Mouse (Mus musculus) inflammation-experienced regulatory T-cells, adult 6 months (primary cell): ENCODE measurements around the gene Kdm2a. TPM values are rescaled to one million over a fixed set of nuclear protein-coding genes. Genes with fewer than 3 reads are reported as not detected.
"Not testable (repeated sequence)": the region's sequence is repeated elsewhere in the genome, so short reads cannot be mapped to it uniquely, and the experiment has no call there.

ENCODE experiments used
- ATAC-seq: one replicate; pipeline ENCODE4 v1.8.0; 2017
- polyA plus RNA-seq, 3 experiments: library from polyadenylated mRNA; unstranded; fragments of 100-300 nt; shearing (Covaris generic); gene quantifications; one replicate each; pipeline ENCODE4 v1.2.1; 2017

The Kdm2a gene
- polyA plus RNA-seq, 3 experiments from 2014 or later, result 67.5 to 97.8 (median 86.3) TPM

DNA sequence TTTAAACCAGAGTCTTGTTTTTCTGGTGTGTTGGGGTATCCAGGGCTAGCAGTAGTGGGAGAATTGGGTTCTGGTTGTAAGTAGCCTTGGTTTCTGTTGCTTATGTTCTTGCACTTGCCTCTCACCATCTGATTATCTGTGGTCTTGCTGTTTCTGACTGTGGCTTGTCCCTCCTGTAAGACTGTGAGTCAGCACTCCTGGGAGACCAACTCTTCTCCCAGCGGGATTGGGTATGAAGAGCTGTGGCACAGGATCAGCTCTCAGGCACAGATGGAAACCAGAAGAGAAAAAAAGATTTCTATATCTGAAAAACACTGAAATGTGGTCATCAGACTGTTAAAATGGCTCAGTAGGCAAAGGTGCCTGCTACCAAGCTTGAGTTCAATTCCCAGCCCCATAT lies 16.5 kb upstream of the Kdm2a start:
- no peak for ATAC-seq

- no peak for ATAC-seq
These were observed 11.0 kb upstream of the Kdm2a start for GRCm38 (mm10) chr19:4409062-4409461.

GRCm38 (mm10) chr19:4404840-4405239 lies 6.8 kb upstream of the Kdm2a start:
- ATAC-seq, result no peak

GRCm38 (mm10) chr19:4398959-4399358 lies 874 bp upstream of the Kdm2a start:
- ATAC-seq, result no peak

DNA sequence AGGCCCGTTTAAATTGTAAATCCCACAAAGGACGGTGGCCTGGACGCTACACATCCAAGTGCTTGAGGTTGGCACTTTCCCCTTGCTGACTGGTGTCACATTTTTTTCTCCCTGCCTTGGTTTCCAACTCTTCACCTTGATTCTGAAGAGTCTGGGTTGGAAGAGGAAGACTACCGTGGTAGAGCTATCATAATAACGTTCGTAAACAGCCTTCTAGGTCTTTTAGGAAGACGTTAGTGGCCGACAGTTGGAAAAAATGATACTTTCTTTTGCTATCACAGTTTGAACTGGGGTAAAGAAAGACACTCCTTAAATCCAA lies 504 bp upstream of the Kdm2a start:
- no peak for ATAC-seq

DNA sequence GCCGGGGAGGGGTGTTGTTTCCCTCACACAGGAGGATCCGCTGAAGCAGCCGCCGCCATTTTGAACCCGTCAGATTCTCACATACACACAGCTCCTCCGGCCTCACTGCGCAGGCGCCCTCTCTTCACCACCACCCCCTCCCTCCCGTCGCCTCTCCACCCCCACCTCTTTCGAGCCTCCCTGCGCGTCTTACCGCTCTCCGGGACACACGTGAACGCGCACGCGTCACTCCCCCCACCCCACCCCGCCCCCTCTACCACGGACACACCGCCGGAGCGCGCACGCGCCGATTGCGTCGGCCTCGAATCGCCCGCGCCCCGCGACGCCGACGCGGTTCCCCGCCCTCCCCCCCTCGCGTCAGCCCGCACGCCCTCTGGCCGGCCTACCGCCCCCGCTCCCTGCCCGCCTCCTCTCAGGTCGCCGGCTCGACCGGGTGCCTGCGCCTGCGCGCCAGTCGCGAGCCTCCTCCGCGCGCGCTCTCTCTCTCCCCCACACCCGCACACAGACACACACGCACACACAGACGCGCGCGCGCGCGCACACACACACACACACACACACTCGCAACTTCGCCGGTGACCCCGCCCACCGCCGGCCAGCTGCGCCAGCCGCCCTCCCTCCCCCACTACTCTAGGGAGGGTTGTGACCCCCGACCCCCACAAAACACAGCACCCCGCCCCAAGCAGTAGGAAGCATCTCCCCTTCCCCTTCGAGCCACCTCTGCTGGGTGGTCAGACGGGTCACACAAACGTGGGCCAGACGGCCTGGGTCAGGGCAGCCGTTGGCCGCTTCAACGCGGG lies 887 bp downstream of the Kdm2a start:
- peak; percentile 80 for ATAC-seq

- ATAC-seq, result no peak
These were observed 1.7 kb downstream of the Kdm2a start for GRCm38 (mm10) chr19:4396081-4396997.

DNA sequence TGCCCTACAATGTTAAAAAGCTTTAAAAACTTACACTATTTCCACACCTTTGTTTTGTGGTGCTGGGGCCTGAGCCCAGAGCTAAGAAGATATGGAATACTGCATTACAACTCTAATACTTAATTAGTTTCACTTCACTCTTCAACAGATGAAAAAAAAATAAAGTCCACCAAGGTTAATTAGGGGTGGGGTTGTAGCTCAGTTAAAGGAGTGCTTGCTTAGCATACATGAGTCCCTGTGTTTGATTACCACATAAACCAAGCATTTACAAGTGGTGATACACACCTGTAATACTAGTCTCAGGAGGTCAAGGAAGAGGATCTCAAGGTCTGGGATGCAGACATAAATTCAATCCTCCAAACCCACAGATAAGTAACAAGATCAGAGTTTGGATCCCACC lies 10.8 kb downstream of the Kdm2a start:
- no peak for ATAC-seq

DNA sequence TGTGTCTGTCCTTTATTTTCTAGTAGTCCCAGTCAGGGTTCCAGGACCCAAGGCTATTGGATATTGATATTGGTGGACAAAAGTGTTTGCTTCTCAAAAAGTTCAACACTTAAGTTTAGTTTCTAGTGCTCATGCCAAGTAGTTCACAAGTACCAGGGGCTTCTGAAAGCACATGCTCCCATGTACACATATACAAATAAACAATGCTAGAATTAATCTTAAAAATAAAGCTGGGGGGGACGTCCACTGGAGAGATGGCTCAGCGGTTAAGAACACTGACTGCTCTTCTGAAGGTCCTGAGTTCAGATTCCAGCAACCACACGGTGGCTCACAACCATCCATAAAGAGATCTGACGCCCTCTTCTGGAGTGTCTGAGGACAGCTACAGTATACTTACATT lies 13.1 kb downstream of the Kdm2a start:
- ATAC-seq, result no peak

GRCm38 (mm10) chr19:4384322-4384721 lies 13.8 kb downstream of the Kdm2a start:
- ATAC-seq, result no peak

DNA sequence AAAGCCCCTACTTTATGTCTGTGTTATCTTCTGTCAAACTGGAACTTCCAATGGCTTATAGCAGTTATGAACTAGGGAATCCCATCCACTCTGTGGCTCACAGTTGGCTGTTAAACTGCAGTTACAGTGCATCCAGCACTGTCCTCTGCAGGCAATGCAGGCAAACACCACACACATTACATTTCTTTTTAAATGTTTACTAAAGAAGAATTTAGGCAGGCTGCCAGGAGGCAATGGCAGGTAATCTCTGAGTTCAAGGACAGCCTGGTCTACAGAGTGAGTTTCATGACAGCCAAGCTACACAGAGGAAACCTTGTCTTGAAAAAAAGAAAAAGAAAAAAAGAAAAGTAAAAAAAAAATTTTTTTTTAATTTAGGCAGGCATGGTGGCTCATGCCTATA lies 14.8 kb downstream of the Kdm2a start:
- ATAC-seq, result no peak

DNA sequence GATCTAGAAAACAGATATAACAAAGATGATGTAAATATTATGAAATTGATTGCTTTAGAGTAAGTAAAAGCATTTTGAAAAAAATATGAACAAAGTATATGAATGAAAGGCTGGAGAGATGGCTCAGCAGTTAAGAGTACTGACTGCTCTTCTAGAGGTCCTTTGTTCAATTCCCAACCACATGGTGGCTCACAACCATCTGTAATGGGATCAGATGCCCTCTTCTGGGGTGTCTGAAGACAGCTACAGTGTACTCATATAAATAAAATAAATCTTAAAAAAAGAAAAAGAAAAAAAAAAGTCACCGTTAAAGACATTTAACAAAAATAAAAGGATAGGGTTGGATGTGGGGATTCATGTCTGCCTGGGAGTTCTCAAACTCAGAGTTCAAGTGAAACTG lies 15.8 kb downstream of the Kdm2a start:
- ATAC-seq, result not testable (repeated sequence)

GRCm38 (mm10) chr19:4370656-4371055 lies 27.4 kb downstream of the Kdm2a start:
- no peak for ATAC-seq

DNA sequence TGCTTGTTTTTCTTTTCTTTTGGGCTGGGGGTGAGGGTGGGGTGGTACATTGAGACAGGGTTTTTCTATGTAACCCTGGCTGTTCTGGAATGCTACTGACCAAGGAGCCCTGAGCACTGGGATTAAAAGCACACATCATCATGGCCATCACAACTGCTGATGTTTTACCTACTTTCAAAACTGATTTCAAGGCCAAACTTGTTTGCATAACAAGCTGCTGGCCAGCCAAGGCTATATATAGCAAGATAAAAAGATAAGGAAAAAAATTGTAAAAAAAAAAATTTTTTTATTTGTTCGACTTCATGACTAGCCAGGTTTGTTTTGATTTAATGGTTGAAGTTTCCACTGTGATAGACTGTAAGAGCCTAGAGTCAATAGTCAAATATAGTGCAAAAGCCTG lies 27.8 kb downstream of the Kdm2a start:
- no peak for ATAC-seq

DNA sequence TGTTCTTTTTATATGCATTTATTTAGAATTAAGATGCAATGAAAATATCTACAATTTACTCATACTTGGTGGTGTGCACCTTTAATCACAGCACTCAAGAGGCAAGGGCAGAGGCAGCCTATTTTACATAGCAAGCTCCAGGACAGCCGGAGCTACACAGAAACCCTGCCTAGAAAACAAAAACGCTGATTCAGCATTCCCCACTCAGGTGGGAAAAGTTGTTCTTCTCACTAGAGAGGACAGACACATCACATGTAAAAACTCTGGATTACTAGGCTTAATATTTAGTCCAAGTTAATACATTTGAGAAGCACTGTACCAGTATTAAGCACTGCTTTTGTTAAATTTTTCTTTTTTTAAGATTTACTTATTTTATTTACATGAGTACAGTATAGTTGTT lies 48.6 kb downstream of the Kdm2a start:
- no peak for ATAC-seq

GRCm38 (mm10) chr19:4346479-4346878 lies 51.6 kb downstream of the Kdm2a start:
- ATAC-seq, result no peak

DNA sequence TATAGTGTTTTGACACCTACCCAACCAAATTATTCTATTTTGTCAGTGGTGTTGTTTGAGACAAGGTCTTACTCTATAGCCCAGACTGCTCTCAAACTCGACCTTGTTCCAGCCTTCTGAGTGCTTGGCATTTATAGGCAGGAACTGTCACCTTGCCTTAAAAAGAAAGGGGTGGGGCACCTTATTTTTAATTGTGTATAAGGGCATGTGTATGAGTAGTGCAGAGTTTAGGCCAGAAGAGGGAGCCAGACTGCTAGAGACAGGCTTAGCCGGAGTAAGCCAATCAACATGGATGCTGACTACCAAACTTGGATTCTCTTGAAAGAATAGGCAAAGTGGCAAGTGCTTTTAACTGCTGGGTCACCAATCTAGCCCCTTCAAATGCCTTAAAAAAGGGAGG lies 59.9 kb downstream of the Kdm2a start:
- peak; percentile 41 for ATAC-seq

- ATAC-seq, result peak; percentile 93
These were observed 64.3 kb downstream of the Kdm2a start for GRCm38 (mm10) chr19:4333791-4334190.

- ATAC-seq, result peak; percentile 2
These were observed 64.8 kb downstream of the Kdm2a start for GRCm38 (mm10) chr19:4333100-4333775.

DNA sequence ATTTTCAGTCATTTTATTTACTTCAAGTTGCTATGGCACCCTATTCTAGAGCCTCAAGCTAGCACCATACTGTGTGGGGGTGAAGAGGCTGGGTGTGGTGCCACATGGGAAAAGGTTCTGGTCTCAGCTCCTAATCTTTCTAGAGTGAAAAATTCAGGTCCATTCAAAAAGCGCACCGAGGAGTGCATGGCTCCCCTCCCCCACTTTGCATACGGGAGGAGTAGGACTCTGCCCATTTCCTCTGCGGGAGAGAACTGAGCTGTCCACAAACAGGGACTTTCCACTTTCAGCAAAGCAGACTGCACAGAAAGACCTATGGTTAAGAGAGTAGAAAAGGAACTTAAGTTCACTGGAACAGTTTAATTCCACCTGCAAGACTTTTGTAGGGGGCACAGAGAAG lies 65.4 kb downstream of the Kdm2a start:
- ATAC-seq, result peak; percentile 62

DNA sequence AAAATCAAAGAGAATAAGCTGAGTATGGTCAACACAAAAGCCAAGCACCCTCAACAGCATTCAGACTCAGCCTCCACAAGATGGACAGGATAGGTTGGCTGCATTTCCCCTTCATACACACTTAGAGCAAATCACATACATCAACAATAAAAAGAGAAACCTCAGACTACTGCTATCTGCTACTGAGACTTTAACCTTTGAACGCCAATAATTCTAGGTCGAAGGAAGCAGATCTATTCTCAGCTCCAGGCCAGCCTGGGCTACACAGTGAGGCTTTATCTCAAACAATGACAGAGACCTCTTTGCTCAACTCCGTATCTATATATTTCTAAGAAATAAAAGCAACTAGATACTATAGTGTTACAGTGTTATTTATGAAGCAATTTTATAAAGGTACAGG lies 66.8 kb downstream of the Kdm2a start:
- ATAC-seq, result no peak

GRCm38 (mm10) chr19:4330603-4331002 lies 67.5 kb downstream of the Kdm2a start:
- no peak for ATAC-seq

DNA sequence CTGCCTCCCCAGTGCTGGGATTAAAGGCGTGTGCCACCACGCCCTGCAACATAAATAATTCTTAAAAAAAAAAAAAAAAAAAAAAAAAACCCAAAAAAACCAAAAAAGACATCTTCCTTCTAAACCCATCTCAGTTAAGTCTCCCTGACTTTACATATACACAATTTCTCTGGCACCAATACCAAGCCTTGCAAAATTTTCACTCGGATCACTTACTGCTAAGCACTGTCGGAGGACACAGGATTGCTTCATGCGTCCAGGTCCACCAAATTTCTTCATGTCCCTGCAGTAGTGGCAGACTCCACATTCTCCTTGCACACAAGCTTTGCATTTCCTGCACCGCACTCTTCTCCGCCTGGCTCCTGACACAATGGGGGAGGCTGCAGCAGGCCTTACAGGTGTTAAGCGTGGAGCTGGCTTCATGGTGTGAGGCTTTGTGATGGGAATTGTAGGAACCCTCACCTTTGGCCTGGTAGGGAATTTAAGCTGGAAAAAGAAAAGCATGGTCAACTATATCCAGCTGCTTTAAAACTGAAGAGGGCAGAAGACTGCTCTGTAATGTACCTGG lies 69.3 kb downstream of the Kdm2a start:
- ATAC-seq, result no peak
